Mouse (Mus musculus) megakaryocyte, embryonic 14.5 days (primary cell): ENCODE measurements around the gene 2810408A11Rik.

Experiments used
- FLI1 ChIP-seq: IDR thresholded peaks from 2 replicates; pipeline ENCODE4 v1.6.1; 2012; ENCODE audit warnings: low read length, inconsistent platforms, mixed read lengths
- GATA1 ChIP-seq: IDR thresholded peaks from 3 replicates; pipeline ENCODE4 v1.6.1; 2012; ENCODE audit warnings: mixed read lengths, low read length, inconsistent platforms, borderline replicate concordance

DNA sequence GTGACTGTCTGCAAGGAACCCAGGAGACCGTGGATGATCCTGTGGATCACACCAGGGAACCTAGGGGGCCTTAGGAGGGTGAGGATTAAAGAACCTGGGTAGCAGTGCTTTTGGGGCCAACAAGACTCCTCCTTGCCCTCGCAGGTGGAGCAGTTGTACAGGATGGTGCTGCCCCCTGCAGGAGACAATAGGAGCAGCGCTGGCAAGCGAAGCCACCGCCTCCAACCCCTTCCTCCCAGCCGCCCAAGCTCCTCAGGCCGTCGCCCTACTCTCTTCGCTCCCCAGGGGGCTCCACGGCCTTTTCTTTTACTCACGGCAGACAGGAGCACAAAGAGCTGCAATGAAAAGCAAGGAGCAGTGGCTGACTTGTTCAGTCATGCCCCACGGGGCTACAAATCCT lies 23.9 kb downstream of the 2810408A11Rik start:
- TF ChIP-seq FLI1 (no peak), GATA1 (no peak)
